Mouse (Mus musculus) CD4-positive helper T cell, adult 2 months (primary cell): Measurements from ENCODE around the gene Ino80b.

Experiments
- DNase-seq: peaks from one replicate; pipeline ENCODE4 v3.0.0-alpha.2; 2012; ENCODE audit warnings: low read depth, missing footprints, low spot score

Ino80b gene

GRCm38 (mm10) chr6:83118369-83118768 is 6.9 kb downstream of the Ino80b start:
- no peak for DNase-seq

DNA sequence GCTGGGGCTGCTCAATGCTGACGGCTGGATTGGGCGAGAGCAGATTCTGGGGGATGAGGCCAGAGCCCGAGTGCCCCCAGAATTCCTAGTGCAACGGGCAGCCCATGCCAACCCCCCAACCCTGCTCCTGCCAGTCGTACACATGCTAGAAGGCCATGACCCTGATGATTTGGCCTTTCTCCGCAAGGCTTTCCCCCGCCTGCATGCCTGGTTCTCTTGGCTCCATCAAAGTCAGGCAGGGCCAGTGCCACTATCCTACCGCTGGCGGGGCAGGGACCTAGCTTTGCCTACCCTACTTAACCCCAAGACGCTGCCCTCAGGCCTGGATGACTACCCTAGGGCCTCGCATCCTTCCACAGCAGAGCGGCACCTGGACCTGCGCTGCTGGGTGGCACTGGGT is 7.6 kb downstream of the Ino80b start:
- DNase-seq: no peak

DNA sequence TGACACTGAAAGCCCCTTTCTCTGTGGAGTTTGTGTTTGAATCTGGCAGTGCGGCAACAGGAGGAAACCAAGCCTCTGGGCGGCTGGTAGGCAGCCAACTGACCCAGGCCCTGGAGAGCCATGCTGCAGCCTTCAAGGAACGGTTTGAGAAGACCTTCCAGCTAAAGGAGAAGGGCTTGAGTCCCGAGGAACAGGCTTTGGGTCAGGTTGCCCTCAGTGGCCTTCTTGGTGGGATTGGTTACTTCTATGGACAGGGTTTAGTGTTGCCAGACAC is 8.1 kb downstream of the Ino80b start:
- DNase-seq: no peak

DNA sequence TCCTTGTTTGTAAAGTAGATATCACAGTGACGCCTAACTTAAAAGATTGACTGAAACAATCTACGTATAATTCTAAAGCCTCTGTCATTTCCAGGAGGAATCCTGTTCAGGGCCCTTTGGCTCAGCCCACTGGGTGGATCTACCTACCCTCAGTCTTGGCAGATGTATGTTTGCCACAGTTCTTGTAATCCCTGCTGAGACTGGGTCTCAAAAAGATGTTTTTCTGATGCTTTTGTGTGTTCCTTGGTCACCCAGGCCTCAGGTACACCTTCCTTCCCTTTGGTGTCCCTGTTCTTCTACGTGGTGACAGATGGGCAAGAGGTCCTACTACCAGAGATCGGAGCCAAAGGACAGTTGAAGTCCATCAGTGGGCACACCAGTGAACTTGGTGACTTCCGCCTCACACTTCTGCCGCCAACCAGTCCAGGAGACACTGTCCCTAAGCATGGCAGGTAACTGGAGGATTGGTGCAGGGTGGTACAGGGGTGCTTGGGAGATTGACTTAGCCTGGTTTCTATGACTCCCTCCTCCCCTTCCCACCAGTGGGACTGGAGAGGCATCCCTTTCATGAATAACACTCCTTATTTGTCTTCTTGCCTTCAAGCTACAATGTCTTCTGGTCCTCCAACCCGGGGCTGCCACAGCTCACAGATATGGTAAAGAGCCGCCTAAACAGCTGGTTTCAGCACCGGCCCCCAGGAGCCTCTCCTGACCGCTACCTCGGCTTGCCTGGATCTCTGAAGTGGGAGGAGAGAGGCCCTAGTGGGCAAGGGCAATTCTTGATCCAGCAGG is 8.7 kb downstream of the Ino80b start:
- DNase-seq: no peak

GRCm38 (mm10) chr6:83115682-83116372 is 9.4 kb downstream of the Ino80b start:
- peak; percentile 72 for DNase-seq

DNA sequence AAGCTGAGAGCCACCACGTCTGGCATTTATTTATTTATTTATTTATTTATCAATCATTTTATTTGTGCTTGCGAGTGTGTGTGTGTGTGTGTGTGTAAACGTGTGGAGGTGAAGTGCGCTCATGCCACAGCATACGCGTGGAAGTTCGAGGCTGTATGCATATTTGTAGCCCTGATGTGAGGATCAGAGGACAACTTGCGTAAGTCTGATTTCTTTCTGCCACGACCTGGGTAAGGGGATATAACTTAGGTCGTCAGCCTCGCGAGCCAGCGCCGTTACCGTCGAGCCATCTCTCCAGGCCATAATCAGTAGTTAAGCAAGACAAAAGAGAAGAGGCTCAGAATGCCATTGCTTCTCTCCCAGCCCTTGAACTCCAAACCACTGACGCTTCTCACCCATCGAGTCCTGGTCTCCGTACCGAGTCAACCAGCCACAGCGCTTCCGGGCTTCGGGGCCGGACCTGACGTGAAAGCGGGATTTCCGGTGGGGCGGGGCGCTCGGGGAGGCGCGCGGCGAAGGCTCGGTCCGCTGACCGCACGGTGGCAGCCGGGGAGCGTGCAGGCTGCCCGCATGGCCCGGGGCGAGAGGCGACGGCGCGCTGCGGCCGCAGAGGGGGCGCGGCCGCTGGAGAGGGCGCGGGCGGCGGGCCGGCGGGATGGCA is 10.1 kb downstream of the Ino80b start, which contains the start of gene Mogs:
Mogs (plus strand) TSS at position 486 of the 661 bp plus-strand sequence.
- peak; percentile 92 for DNase-seq

- no peak for DNase-seq
Observed at GRCm38 (mm10) chr6:83111510-83112136, 13.6 kb downstream of the Ino80b start.

DNA sequence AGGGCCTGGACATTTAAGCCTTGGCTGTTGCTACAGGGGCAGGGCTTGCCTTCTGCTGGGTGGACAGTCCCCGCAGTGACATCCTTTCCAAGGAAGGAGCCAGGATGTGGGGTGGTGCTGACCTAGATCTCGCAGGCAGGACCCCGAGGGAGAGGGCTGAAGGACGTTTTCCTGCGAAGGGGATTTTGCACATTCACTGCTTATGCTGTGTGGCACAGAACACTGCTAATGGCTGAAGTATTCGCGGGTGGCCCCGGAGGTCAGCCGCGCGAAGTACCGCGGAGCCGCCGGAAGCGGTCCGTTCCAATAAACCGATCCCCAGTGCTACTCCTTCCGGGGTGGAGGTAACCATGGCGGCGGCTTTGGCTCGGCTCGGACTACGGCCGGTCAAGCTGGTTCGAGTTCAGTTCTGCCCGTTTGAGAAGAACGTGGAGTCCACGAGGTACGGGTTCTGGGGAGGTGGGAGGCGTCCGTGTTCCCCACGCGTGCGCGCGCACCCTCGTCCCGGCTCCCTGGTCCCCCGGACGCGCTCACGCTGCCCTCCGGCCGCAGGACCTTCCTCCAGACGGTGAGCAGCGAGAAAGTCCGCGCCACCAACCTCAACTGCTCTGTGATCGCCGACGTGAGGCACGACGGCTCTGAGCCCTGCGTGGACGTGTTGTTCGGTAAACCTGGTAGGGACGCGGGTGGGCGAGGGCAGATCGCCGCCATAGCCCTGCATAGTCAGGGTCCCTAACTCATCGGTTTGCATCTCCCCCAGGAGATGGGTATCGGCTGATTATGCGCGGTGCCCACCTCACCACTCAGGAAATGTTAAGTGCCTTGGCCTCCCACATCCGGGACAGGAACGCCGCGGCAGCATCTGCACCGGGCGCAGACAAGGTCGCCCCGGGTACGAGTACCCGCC is 16.2 kb downstream of the Ino80b start, which contains the start of gene Mrpl53:
Mrpl53 (plus strand) TSS at position 279 of the 907 bp plus-strand sequence.
- DNase-seq: peak; percentile 76

DNA sequence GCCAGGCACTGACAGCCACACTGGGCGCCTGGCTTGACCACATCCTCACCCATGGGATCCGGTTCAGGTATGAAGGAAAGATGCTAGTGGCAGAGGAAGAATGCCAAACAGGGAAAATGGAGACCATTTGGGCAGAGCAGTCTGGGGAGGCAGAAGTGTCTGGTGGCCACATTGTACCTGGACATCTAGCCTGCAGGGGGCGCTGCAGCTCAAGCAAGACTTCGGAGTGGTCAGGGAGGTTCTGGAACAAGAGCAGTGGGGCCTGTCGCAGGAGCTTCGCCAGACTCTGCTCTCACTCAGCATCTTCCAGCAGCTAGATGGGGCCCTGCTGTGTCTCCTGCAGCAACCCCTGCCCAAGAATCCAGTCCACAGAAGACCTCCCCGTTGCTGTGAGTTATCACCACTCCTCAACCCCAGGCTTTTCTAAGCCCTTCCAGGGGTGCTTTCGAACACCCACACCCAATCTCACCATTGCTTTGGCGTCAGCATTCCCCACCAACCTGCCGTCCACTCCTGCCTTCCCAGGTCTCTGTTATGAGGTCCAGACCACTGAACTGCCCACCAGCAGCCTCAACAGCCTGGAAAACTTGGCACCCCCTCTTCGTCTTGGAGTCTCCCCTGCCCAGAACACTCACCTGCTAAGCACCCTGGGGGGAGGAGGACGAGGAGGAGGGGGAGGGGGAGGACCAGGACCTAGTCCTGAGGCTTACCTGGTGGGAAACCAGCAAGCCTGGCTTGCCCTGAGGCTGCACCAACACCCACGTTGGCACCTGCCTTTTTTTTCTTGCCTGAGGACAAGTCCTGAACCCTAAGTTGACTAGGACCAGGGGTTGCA is 17.4 kb downstream of the Ino80b start:
- DNase-seq: peak; percentile 80

DNA sequence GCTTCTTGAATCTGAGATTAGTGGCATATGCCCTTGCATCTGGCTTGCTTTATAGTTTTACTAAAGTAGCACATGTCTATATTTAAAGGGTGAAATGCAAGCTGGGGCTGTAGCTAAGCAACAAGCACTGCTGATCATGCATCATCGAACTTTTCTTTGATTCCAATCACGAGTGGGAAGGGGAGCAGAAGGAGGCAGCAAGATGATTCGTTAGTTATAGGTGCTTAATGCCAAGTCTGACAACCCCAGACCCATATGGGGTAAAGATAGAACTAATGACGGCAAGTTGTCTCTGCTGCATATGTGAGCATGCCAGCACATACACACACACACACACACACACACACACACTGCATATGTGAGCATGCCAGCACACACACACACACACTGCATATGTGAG is 21.1 kb downstream of the Ino80b start:
- DNase-seq: no peak

- no peak for DNase-seq
Observed at GRCm38 (mm10) chr6:83103130-83103650, 22.0 kb downstream of the Ino80b start.

DNA sequence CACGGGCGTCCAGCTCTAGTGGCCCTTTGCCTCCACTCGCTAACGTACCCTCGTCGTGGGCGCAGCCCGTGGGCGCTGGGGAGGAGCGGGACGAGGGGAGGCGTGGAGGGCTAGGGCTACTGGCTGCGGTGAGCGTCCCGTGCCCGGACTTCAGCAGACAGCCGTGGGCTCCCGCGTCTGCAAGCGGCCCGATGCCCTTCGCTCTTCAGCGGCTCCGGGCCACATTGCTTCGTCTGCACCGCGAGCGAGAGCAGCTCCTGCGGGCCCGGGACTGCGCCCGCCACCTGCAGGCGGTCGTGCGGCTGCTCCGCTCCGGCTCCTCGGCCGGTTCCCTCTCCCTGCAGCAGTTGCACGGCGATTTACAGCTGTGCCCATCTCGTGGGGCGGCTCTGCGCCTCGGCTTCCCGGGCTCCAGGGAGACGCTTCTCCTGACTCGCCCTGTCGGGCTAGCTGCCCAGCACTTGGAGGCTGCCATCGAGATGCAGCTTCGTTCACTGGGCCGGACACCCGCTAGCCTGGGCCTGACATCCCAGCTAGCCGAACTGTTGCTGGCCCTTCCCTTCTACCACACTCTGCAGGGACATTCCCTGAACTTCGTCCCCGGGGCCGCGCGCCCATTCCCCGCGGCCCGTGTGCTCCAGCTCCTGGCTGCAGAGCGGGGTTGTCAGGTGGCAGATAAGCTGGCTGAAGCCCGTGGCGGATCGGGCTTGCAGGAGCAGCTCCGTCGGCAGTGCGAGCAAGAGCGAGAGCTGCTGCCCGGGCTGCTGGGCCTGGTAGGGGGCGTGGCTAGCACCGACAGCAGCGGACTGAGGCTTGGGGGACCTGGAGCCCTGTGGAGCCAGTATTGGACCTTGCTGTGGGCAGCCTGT is 23.3 kb downstream of the Ino80b start:
- DNase-seq: peak; percentile 84

DNA sequence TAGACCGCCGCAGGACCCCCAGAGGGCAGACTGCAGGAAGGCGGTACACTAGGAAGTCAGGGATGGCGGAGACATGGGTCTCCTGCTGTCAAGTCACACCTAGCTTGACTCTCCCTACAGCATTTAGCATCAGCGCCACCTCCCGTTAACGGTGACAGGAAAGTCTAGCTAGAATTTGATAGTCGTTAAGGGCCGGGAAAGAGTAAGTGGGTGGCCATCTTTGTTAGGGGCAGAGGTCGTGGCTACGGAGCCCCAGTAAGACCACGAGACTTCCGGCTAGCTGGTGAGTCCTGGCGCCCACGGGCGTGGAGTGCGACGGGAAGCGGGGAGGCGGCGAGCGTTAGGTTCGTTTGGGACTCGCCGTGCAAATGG is 23.9 kb downstream of the Ino80b start, which contains the start of the genes Ccdc142 and Gm42688:
Ccdc142 (plus strand) TSS at position 286 of the 372 bp plus-strand sequence.
Gm42688 (plus strand) TSS at position 302 of the 372 bp plus-strand sequence.
- DNase-seq: peak; percentile 92

DNA sequence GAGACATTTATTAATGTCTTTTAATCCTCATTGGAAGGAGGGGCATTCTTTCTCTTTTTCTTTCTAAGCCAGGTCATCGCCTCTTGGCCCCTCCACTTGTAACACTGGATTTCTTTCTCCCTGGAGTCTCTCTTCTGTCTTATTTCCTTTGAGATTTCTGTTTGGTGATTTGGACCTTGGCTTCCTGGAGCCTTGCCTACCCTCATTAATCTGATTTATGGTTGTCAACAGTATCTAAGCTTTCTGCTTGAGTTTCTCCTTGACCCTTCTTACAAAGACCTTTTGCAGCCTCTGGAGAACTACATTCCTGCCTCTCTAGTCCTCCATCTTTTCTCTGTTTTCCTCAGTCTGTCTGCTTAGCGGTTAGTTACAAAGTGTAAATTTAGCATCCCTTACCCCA is 26.8 kb downstream of the Ino80b start:
- DNase-seq: no peak

GRCm38 (mm10) chr6:83095968-83096367 is 29.3 kb downstream of the Ino80b start:
- peak; percentile 90 for DNase-seq

DNA sequence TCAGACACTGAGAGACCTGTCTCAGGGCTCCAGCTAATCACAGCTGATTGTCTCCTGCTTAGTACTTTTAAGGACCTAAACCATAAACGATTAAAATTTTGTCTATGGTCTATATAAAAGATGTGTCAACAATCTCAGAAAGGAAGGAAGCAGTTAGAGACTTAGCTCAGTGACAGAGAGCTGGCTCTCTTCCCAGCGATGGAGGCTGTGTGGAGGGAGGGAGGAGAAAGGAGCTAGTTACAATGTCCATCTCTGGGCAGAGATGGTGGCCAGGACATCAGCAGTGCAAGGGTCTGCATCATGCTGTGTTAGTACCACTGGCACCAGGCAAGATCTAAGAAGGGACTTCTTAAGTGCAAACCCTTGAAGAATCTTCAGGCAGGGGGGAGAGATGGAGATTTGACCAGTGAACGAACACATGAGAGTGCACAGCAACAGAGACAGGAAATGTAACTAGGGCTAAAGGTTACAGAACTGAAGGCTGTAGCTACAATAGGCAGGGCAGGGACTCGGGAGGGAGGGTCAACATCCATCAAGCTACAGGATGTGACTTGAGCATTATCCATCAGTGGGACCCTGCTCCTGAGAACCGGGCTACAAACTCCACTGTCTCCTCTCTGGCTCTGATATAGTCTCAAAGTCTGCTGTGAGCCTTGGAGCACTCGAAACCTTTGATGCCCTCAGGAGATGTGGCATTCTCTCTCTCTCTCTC is 32.7 kb downstream of the Ino80b start:
- DNase-seq: no peak

GRCm38 (mm10) chr6:83087926-83088260 is 37.3 kb downstream of the Ino80b start:
- DNase-seq: no peak

- no peak for DNase-seq
Observed at GRCm38 (mm10) chr6:83087205-83087925, 37.9 kb downstream of the Ino80b start.
